Mouse (Mus musculus) ES-E14 (cell line): ENCODE measurements around the gene Brinp3. TPM values are rescaled to one million over a fixed set of nuclear protein-coding genes. Genes with fewer than 3 reads are reported as not detected.

Experiments
- DNase-seq: peaks from one replicate; pipeline ENCODE4 v3.0.0-alpha.2; 2013; ENCODE audit warnings: low read depth, low spot score
- H3K27ac ChIP-seq: 2 replicates; pipeline ENCODE4 v1.5.1; 2012; ENCODE audit warnings: low read depth, mild to moderate bottlenecking, low read length, moderate library complexity, mixed read lengths; ENCODE audit not compliant: poor library complexity, insufficient read depth, severe bottlenecking
- H3K36me3 ChIP-seq: 2 replicates; pipeline ENCODE4 v1.6.1; 2012; ENCODE audit warnings: mild to moderate bottlenecking, low read length, moderate library complexity, mixed read lengths; ENCODE audit not compliant: control insufficient read depth, poor library complexity, insufficient read depth, severe bottlenecking
- H3K4me1 ChIP-seq, 2 experiments: fragments of 150-350 bp in 1 of 2; sonication (generic) in 1 of 2; 2 replicates each; pipeline ENCODE4 v1.6.1; 2012; ENCODE audit warnings: low read length in 2 of 2, mild to moderate bottlenecking in 1 of 2, mixed read lengths in 1 of 2; ENCODE audit not compliant: control insufficient read depth in 2 of 2, insufficient read depth in 2 of 2, poor library complexity in 1 of 2
- H3K4me3 ChIP-seq, 2 experiments: fragments of 150-350 bp in 1 of 2; sonication (generic) in 1 of 2; 2 replicates each; pipeline ENCODE4 v1.5.1; 2012; ENCODE audit warnings: low read length in 2 of 2, low read depth in 1 of 2, mild to moderate bottlenecking in 1 of 2, mixed read lengths in 1 of 2; ENCODE audit not compliant: insufficient read depth in 1 of 2, poor library complexity in 1 of 2, severe bottlenecking in 1 of 2
- H3K9ac ChIP-seq: 2 replicates; pipeline ENCODE4 v1.6.1; 2012; ENCODE audit warnings: low read depth, mild to moderate bottlenecking, low read length, mixed read lengths; ENCODE audit not compliant: poor library complexity, insufficient read depth, severe bottlenecking
- H3K9me3 ChIP-seq: fragments of 150-350 bp; sonication (generic); 2 replicates; pipeline ENCODE4 v1.6.1; 2012; ENCODE audit warnings: low read depth, mild to moderate bottlenecking, low read length; ENCODE audit not compliant: control insufficient read depth, insufficient read depth
- CHD2 ChIP-seq: IDR thresholded peaks from 2 replicates; pipeline ENCODE4 v1.6.1; 2014; ENCODE audit warnings: mild to moderate bottlenecking, low read depth, low read length, inconsistent platforms
- HCFC1 ChIP-seq: IDR thresholded peaks from 2 replicates; pipeline ENCODE4 v1.6.1; 2012; ENCODE audit warnings: low read length, inconsistent platforms, borderline replicate concordance; ENCODE audit not compliant: insufficient read depth
- MAFK ChIP-seq: IDR thresholded peaks from 2 replicates; pipeline ENCODE4 v1.6.1; 2014; ENCODE audit warnings: mild to moderate bottlenecking, low read depth, low read length, inconsistent platforms; ENCODE audit not compliant: insufficient read depth
- ZC3H11A ChIP-seq: IDR thresholded peaks from 2 replicates; pipeline ENCODE4 v1.6.1; 2012; ENCODE audit warnings: low read depth, mild to moderate bottlenecking, inconsistent platforms, low read length, borderline replicate concordance
- ZNF384 ChIP-seq: IDR thresholded peaks from 2 replicates; pipeline ENCODE4 v1.6.1; 2012; ENCODE audit warnings: low read depth, low read length, inconsistent platforms
- in situ Hi-C, 2 experiments: fragments of 600-800 bp; cut with MboI; formaldehyde crosslinking; loops; one replicate each; pipeline ENCODE4 v1.15.1; 2025; ENCODE audit warnings: low sequenced_read_pairs in 2 of 2, inconsistent platforms in 1 of 2; ENCODE audit not compliant: unreplicated experiment in 2 of 2
- total RNA-seq: library from RNA; depleted of rRNA; stranded (reverse); fragments of 300-350 nt; gene quantifications from 2 replicates; pipeline ENCODE4 v1.2.3, GENCODE M21; 2012

Brinp3 gene
- total RNA-seq, 1 experiment, result 0.09 TPM

- H3K4me1 ChIP-seq, result 0 out of 4 replicates have a peak, but pooled peaks cover 0 to 4% of the 10 kb centered on the region in 2 experiments
- peak overlapping the region; percentile 59 to 61 for H3K4me3 ChIP-seq
- in situ Hi-C loops, result no loop called here
- no peak overlapping the region for H3K27ac ChIP-seq
- DNase-seq, result peak; percentile 15
- no peaks in the 10 kb centered on the region; the same call in 1 of the 2 replicates for H3K9me3 ChIP-seq
- no peaks in the 10 kb centered on the region for H3K36me3 ChIP-seq
- TF ChIP-seq HCFC1, result no peak
- TF ChIP-seq ZNF384, result peak; percentile 92
- H3K9ac ChIP-seq, result no peak overlapping the region
Observed at GRCm38 (mm10) chr1:146498085-146498779, 3.7 kb downstream of the Brinp3 start.

GRCm38 (mm10) chr1:146498780-146499114 lies 4.2 kb downstream of the Brinp3 start:
- Histone ChIP-seq H3K9me3 (no peaks in the 10 kb centered on the region; the same call in 1 of the 2 replicates), H3K36me3 (no peaks in the 10 kb centered on the region), H3K27ac (no peak overlapping the region), H3K4me1 (0 out of 4 replicates have a peak, but pooled peaks cover 0 to 4% of the 10 kb centered on the region in 2 experiments), H3K4me3 (no peak overlapping the region; a peak in 1 of 4 replicates), H3K9ac (no peak overlapping the region)
- in situ Hi-C loops, result no loop called here
- DNase-seq, result no peak
- no peak for TF ChIP-seq CHD2
- no peak for TF ChIP-seq HCFC1
- TF ChIP-seq MAFK, result no peak
- no peak for TF ChIP-seq ZC3H11A
- no peak for TF ChIP-seq ZNF384

GRCm38 (mm10) chr1:146515377-146515776 lies 20.8 kb downstream of the Brinp3 start:
- in situ Hi-C loops, result no loop called here
- Histone ChIP-seq H3K4me1 (no peaks in the 10 kb centered on the region), H3K27ac (no peak overlapping the region), H3K36me3 (no peaks in the 10 kb centered on the region), H3K9me3 (no peaks in the 10 kb centered on the region), H3K9ac (no peak overlapping the region), H3K4me3 (no peak overlapping the region)
- DNase-seq, result no peak
- TF ChIP-seq HCFC1 (no peak), MAFK (no peak), CHD2 (no peak), ZNF384 (no peak), ZC3H11A (no peak)

DNA sequence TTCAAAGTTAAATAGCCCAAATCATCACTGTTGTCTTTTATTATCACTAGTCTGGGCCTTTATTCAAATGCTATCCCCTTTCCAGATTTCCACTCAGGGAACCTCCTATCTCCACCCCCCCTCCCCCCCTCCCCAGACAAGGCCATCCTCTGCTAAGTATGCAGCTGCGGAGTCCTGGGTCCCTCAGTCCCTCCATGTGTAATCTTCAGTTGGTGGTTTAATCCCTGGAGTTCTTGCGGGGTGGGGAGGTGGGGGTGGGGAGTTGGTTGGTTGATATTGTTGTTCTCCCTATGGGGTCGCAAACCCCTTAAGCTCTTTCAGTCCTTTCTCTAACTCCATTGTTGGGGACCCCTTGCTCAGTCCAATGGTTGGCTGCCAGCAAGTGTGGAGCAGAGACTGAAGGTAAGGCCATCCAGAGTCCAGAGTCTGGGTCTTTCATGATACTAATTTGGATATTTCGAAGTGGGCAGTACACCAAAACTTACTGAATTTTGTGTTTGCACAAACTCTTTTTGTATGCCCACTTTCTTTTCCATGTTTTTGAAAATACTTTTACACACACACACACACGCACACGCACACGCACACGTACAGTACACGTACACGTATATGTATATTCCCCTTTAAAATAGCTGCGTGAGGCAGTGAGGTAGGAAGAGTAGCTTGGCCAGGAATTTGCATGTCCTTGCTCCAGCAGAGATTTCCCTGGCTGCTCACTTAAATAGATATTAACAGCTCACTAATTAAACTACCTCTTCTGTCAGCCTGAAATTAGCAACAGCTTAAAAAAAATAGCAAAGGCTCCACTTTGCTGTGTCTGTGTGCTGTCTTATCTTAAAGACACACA lies 29.4 kb downstream of the Brinp3 start:
- Histone ChIP-seq H3K27ac (no peak overlapping the region), H3K9me3 (no peaks in the 10 kb centered on the region), H3K36me3 (no peaks in the 10 kb centered on the region), H3K9ac (no peak overlapping the region), H3K4me1 (no peaks in the 10 kb centered on the region), H3K4me3 (no peak overlapping the region)
- TF ChIP-seq ZC3H11A, result no peak
- DNase-seq, result no peak
- in situ Hi-C loops, result no loop called here

DNA sequence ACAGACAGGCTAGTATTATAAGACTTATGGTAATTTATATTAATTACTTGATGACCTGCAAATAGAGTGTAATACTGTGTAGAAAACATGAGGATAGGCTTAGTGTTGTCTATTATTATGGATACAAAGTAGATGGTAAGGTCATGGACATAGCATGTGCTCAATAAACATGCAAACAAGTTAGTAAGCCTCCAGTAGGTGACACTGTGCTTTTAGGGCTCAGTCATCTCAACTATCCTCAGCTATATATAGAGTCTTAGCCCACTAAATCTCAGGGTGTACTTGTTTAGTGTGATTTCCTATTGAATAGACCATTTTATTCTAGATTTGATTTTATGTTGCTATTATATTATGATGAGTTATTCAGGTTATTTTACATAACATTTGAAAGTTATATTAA lies 34.0 kb downstream of the Brinp3 start:
- in situ Hi-C loops, result no loop called here
- Histone ChIP-seq H3K9me3 (no peaks in the 10 kb centered on the region), H3K36me3 (no peaks in the 10 kb centered on the region), H3K4me3 (no peak overlapping the region), H3K4me1 (no peaks in the 10 kb centered on the region), H3K9ac (no peak overlapping the region), H3K27ac (no peak overlapping the region)
- peak; percentile 26 for DNase-seq
- TF ChIP-seq ZNF384 (no peak), HCFC1 (no peak), CHD2 (no peak), ZC3H11A (0 out of 2 replicates have a peak, but pooled peaks have one; percentile 21), MAFK (no peak)
